Mouse (Mus musculus) ES-Bruce4 (cell line): ENCODE results near the gene Zdhhc4. TPM values are rescaled to one million over a fixed set of nuclear protein-coding genes. Genes with fewer than 3 reads are reported as not detected.

Source experiments
- H3K27ac ChIP-seq: 2 replicates; pipeline ENCODE4 v1.5.1; 2012; ENCODE audit warnings: low read length, inconsistent platforms; ENCODE audit not compliant: insufficient read depth
- H3K27me3 ChIP-seq: 2 replicates; pipeline ENCODE4 v1.6.1; 2012; ENCODE audit warnings: mild to moderate bottlenecking, low read length, inconsistent platforms; ENCODE audit not compliant: control insufficient read depth, poor library complexity, insufficient read depth, severe bottlenecking
- H3K36me3 ChIP-seq: 2 replicates; pipeline ENCODE4 v1.6.1; 2012; ENCODE audit warnings: inconsistent platforms, mild to moderate bottlenecking, low read length, moderate library complexity; ENCODE audit not compliant: control insufficient read depth, poor library complexity, insufficient read depth, severe bottlenecking
- H3K4me1 ChIP-seq: one replicate; pipeline ENCODE4 v1.8.1; 2011; ENCODE audit warnings: low read length; ENCODE audit not compliant: control insufficient read depth, insufficient read depth
- H3K4me3 ChIP-seq: 2 replicates; pipeline ENCODE4 v1.5.1; 2011; ENCODE audit warnings: low read depth, mild to moderate bottlenecking, low read length
- H3K9ac ChIP-seq: 2 replicates; pipeline ENCODE4 v1.6.1; 2012; ENCODE audit warnings: low read depth, mild to moderate bottlenecking, inconsistent platforms; ENCODE audit not compliant: poor library complexity, severe bottlenecking
- H3K9me3 ChIP-seq: replicated peaks from 2 replicates; pipeline ENCODE4 v1.6.1; 2012; ENCODE audit warnings: mild to moderate bottlenecking, low read length, inconsistent platforms; ENCODE audit not compliant: control insufficient read depth, poor library complexity, insufficient read depth, severe bottlenecking
- CTCF ChIP-seq: IDR thresholded peaks from one replicate; pipeline ENCODE4 v1.8.1; 2011; ENCODE audit warnings: low read depth, low read length
- EP300 ChIP-seq: IDR thresholded peaks from 2 replicates; pipeline ENCODE4 v1.6.1; 2011; ENCODE audit warnings: low read depth, low read length; ENCODE audit not compliant: insufficient read depth
- POLR2A ChIP-seq: IDR thresholded peaks from one replicate; pipeline ENCODE4 v1.8.1; 2011; ENCODE audit warnings: low read length; ENCODE audit not compliant: insufficient read depth
- polyA plus RNA-seq: library from polyadenylated mRNA; stranded (reverse); fragments of >200 nt; gene quantifications from 2 replicates; pipeline ENCODE4 v1.2.4, GENCODE M21; 2011; ENCODE audit warnings: low read depth; ENCODE audit not compliant: missing spikeins, insufficient read depth, insufficient read length

The Zdhhc4 gene
- polyA plus RNA-seq, 1 experiment = 27.2 TPM

DNA sequence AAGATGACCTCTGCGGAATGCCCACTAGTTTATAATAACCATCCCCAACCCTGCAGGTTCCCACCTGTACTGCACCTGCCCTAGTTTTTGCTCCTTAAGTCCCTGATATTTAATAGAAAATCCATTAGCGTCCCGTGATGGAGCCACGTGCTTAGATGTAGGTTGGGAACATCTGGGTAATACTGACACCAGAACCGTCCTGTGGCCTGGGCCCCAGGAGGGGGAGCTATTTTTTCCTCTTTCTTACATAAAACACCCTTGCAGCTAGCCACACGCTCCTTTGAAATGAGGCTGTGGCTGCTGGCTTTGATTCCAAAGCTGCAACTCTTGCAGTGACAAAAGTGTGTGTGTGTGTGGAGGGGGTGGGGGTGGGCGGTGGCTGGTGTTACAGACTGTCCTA, 30.2 kb upstream of the Zdhhc4 start:
- Histone ChIP-seq H3K27me3 (no peaks in the 10 kb centered on the region), H3K9me3 (no peaks in the 10 kb centered on the region)

DNA sequence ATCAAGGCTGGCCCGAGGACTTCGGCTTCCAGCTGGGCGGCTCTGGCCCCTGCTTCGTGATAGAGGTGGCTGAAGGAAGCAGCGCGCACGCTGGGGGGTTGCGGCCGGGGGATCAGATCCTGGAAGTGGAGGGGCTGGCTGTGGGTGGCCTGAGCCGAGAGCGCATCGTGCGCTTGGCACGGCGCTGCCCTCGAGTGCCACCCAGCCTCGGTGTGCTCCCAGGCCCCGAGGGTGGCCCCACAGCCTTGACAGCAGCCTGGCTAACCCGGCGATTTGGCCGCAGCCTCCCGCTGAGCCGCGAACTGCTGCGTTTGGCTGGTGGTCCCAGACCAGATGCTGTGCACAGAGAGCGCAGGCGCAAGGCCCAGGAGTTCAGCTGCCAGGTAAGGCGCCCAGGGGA, 28.5 kb upstream of the Zdhhc4 start:
- H3K27ac ChIP-seq = no peak overlapping the region
- no peak for TF ChIP-seq EP300
- no peak for TF ChIP-seq CTCF
- TF ChIP-seq POLR2A = no peak

More for the DNA sequence above, 30.2 kb upstream of the Zdhhc4 start:
- H3K4me3 ChIP-seq = no peak overlapping the region
- H3K9ac ChIP-seq = no peak overlapping the region
- no peaks in the 10 kb centered on the region for H3K4me1 ChIP-seq
- H3K36me3 ChIP-seq = no peaks in the 10 kb centered on the region
- TF ChIP-seq CTCF (peak; percentile 6), POLR2A (no peak)
- no peak overlapping the region for H3K27ac ChIP-seq

DNA sequence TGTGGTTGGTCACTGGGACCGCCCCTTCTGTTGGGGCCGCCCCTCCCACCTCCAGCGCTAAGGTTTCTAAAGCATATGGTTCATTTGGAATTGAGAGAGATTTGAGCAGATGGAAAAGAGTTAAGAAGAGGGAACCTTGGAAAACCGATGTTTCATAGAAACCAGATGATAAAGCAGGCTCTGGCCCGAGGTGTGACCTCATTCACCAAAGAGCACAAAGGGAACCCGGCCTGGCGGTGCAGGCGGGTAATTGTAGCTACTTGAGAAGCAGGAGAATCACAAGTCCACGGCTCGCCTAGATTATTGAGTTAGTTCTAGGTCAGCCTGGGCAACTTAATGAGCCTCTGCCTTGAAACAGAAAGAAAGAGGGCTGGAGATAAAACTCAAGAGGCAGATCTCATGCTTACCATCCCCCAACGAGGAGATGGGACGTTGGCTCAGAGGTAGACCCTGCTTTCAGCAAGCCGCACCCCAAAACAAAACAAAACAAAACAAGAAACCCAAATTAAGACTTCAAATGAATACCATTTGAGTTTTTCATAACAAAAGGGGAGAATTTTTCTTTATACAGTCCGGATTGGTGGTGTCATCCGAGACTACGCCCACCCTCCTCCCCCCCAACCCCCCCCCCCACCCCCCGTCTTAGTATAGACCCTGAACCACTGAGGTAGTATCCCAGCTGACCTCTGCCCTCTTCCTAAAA, 27.8 kb upstream of the Zdhhc4 start, which contains the start of gene Grid2ip:
Gene Grid2ip, plus strand, starts transcription at position 653 of the 703 bp plus-strand sequence.
- Histone ChIP-seq H3K27me3 (no peaks in the 10 kb centered on the region), H3K4me1 (no peaks in the 10 kb centered on the region), H3K4me3 (peak within 1 kb of the TSS; percentile 43), H3K27ac (no peak within 1 kb of the TSS), H3K36me3 (no peaks in the 10 kb centered on the region), H3K9ac (peak within 1 kb of the TSS; percentile 44; the same call in 1 of the 2 replicates), H3K9me3 (no peaks in the 10 kb centered on the region)
- TF ChIP-seq CTCF = no peak
- TF ChIP-seq POLR2A = no peak
- no peak for TF ChIP-seq EP300

More for the DNA sequence above, 28.5 kb upstream of the Zdhhc4 start:
- Histone ChIP-seq H3K9me3 (no peaks in the 10 kb centered on the region), H3K36me3 (no peaks in the 10 kb centered on the region), H3K4me3 (peak overlapping the region; percentile 43), H3K27me3 (no peaks in the 10 kb centered on the region), H3K9ac (peak overlapping the region; percentile 44; the same call in 1 of the 2 replicates), H3K4me1 (no peaks in the 10 kb centered on the region)

DNA sequence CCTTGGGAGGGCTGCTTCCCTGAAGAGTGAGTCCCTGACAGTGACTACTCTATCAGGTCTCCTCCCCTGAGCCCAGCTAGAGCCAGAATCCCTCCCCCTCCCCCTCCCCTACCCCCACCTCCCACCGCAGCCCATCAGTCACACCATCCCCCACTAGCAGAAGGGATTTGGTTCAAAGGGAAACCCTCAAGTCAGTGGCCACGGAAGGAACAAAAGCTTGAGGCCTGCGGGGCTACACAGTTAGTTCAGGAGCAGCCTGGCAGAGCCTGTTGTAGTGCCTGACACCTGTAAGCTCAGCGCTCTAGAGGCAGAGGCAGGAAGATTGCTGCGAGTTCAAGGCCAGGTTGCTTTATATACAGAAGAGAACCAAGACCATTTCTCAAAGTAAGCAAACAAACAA, 27.0 kb upstream of the Zdhhc4 start:
- no peaks in the 10 kb centered on the region for H3K4me1 ChIP-seq
- no peak overlapping the region for H3K4me3 ChIP-seq
- no peaks in the 10 kb centered on the region for H3K9me3 ChIP-seq
- H3K27me3 ChIP-seq = no peaks in the 10 kb centered on the region
- TF ChIP-seq CTCF (no peak), POLR2A (no peak), EP300 (no peak)
- H3K36me3 ChIP-seq = no peaks in the 10 kb centered on the region
- H3K9ac ChIP-seq = no peak overlapping the region
- H3K27ac ChIP-seq = no peak overlapping the region

DNA sequence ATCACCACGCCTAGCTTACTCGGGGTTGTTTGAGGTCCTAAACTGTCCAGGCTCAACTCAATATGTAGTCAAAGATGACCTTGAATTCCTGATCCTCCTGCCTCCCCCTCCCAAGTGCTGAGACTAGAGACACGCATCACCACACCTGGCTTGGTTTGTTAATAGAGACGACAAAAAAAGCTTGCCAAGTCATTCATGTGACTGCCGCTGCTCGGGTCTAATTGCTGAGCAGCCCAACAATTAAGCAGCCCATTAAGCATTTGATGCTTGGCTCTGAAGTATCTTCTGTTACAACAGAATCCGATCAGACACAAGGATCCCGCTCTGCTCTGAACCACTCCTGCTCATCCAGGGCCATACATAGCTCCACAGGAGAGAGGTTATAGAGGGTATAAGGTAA, 17.3 kb upstream of the Zdhhc4 start:
- H3K4me3 ChIP-seq = no peak overlapping the region
- H3K9me3 ChIP-seq = peaks cover 15% of the 10 kb centered on the region
- H3K4me1 ChIP-seq = no peaks in the 10 kb centered on the region
- no peak overlapping the region for H3K27ac ChIP-seq
- H3K36me3 ChIP-seq = no peaks in the 10 kb centered on the region
- H3K27me3 ChIP-seq = no peaks in the 10 kb centered on the region
- no peak for TF ChIP-seq EP300
- no peak for TF ChIP-seq CTCF
- no peak for TF ChIP-seq POLR2A
- H3K9ac ChIP-seq = no peak overlapping the region

DNA sequence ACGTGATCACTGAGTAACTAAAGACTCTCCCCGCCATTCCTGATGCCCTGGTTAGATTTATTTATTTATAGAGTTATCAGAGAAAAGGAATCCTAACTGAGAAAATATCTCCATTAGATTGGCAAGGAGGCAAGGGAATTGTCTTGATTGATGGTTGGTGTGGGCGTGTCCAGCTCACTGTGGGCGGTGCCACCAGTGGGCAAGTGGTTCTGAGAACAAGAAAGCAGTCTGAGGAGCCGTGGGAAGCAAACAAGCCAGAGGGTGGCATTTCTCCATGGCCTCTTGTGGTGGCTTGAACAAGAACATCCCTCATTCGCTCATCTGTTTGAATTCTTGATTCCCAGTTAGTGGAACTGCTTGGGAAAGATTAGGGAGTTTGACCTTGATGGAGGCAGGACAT, 10.5 kb upstream of the Zdhhc4 start:
- peaks cover 11% of the 10 kb centered on the region for H3K9me3 ChIP-seq
- no peaks in the 10 kb centered on the region for H3K4me1 ChIP-seq
- H3K27ac ChIP-seq = no peak overlapping the region
- no peak overlapping the region for H3K4me3 ChIP-seq
- no peak for TF ChIP-seq CTCF
- no peak for TF ChIP-seq POLR2A
- no peak for TF ChIP-seq EP300
- no peaks in the 10 kb centered on the region for H3K27me3 ChIP-seq
- H3K36me3 ChIP-seq = no peaks in the 10 kb centered on the region
- no peak overlapping the region for H3K9ac ChIP-seq
